8 mouse cellular contexts compared by ENCODE assay signal in the genomic region with DNA sequence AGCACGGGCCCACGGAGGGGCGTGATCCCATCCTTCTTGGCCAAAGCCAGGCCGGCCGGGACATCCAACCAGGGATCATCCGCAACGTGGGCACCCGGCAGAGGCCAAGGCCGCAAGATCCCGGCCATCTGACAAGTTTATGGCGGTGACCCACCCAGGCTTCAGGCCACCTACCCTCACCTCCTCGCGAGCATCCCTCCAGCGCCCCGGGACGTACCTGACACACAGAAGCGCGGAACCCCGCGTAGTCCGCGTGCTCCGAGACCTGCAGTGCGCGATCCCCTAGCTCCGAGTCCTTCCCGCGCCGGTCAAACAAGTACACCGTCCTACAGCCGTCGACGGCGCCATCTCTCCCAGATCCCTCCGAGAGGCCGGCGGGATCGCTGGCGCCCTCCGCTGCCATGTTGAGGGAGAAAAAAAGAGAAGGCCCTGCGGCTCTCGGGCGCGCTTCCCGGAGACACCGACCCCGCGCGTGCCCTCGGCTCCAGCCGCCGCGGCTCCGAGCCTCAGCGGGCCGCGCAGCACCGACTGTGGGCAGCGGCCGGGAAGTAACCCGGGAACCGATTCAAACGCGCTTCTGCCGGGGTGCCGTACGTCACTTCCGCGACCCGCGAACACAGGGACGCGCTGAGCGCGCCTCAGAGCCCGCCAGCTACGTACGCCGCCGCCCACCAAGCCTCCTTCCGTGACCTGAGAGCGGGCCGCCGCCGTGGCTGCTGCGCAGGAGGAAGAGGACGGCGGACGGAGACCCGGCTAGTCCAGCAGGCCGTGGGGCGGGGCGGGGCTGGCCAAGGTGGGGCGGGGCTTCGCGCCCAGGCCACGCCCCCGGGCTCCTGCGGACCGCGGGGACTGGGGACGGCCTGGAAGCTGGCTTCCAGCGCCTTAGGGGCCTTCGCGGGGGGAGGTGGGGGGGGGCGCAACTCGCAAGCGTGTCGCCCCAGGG. TPM values are rescaled to one million over a fixed set of nuclear protein-coding genes. Genes with fewer than 3 reads are reported as not detected.
DNase-seq lines count a peak whose midpoint lies in the region; ATAC-seq and TF ChIP-seq lines count a peak whose summit lies in the region.

A gene (minus strand): TSS at position 582 of the 943 bp plus-strand sequence.

- peak; percentile 97 for DNase-seq in kidney, postnatal 10 days
- DNase-seq in liver, embryonic 11.5 days (ENCODE audit: low spot score), result peak; percentile 94
- DNase-seq in spleen, postnatal 4 days (ENCODE audit: low spot score in 2 of 2), result peak; percentile 92 to 97

- H3K4me3 ChIP-seq in brown adipose tissue, adult 24 weeks (ENCODE audit: insufficient read depth, low read depth, low read length), result peak within 1 kb of the TSS; percentile 85
- H3K4me3 ChIP-seq in heart, embryonic 13.5 days, result peak within 1 kb of the TSS; percentile 97
- H3K4me3 ChIP-seq in liver, embryonic 11.5 days (ENCODE audit: low read depth, low read length), result peak within 1 kb of the TSS; percentile 95
- peak within 1 kb of the TSS; percentile 63 for H3K4me3 ChIP-seq in myocyte

- H3K36me3 ChIP-seq in heart, embryonic 13.5 days, result no peaks in the 10 kb centered on the region
- no peaks in the 10 kb centered on the region for H3K36me3 ChIP-seq in liver, embryonic 11.5 days (ENCODE audit: control insufficient read depth, insufficient read depth, low read length)
- no peaks in the 10 kb centered on the region for H3K36me3 ChIP-seq in myocyte (ENCODE audit: control insufficient read depth, insufficient read depth)

- peak; percentile 74 for ATAC-seq in CD4-positive, CD25-positive, alpha-beta regulatory T cell, adult 4 months
- ATAC-seq in erythroid progenitor cell, adult 5-6 weeks (replicated peaks; ENCODE audit: low FRiP score, poor library complexity, severe bottlenecking), result peak; percentile 96
- peak; percentile 95 for ATAC-seq in heart, embryonic 13.5 days (ENCODE audit: extremely low read depth, insufficient number of reproducible peaks, low FRiP score, low TSS enrichment)
- peak; percentile 95 for ATAC-seq in liver, embryonic 11.5 days (replicated peaks; ENCODE audit: low FRiP score)

- H3K9me3 ChIP-seq in heart, embryonic 13.5 days, result no peaks in the 10 kb centered on the region
- no peaks in the 10 kb centered on the region for H3K9me3 ChIP-seq in liver, embryonic 11.5 days (ENCODE audit: control insufficient read depth, low read length)

- H3K4me1 ChIP-seq in brown adipose tissue, adult 24 weeks (ENCODE audit: control insufficient read depth, insufficient read depth, insufficient read length, low read length), result peaks cover 2% of the 10 kb centered on the region; the same call in 1 of the 2 replicates
- peaks cover 21% of the 10 kb centered on the region for H3K4me1 ChIP-seq in heart, embryonic 13.5 days
- H3K4me1 ChIP-seq in liver, embryonic 11.5 days (replicated peaks; ENCODE audit: control insufficient read depth, insufficient read depth, low read length), result peaks cover 5% of the 10 kb centered on the region

- peak within 1 kb of the TSS; percentile 98 for H3ac ChIP-seq in myocyte (ENCODE audit: control insufficient read depth, insufficient read length)

- TF ChIP-seq POLR2A in myocyte (IDR thresholded peaks at IDR 0.05; ENCODE audit: insufficient read length, low read depth), result peak; percentile 80

- no peaks in the 10 kb centered on the region for H3K27me3 ChIP-seq in heart, embryonic 13.5 days (replicated peaks)
- H3K27me3 ChIP-seq in liver, embryonic 11.5 days (replicated peaks; ENCODE audit: control insufficient read depth, insufficient read depth, low read length), result no peaks in the 10 kb centered on the region
- no peaks in the 10 kb centered on the region for H3K27me3 ChIP-seq in myocyte (ENCODE audit: control insufficient read depth, insufficient read depth, insufficient read length)

- under 1% methylated on average over 101 of the region's 109 CpGs for WGBS in heart, embryonic 13.5 days
- under 1% methylated on average over 96 of the region's 109 CpGs for WGBS in liver, embryonic 11.5 days

- peak within 1 kb of the TSS; percentile 91 for H3K9ac ChIP-seq in heart, embryonic 13.5 days
- H3K9ac ChIP-seq in liver, embryonic 11.5 days (ENCODE audit: low read depth, low read length), result peak within 1 kb of the TSS; percentile 86

- peak within 1 kb of the TSS; percentile 94 for H3K4me2 ChIP-seq in heart, embryonic 13.5 days
- peak within 1 kb of the TSS; percentile 90 for H3K4me2 ChIP-seq in liver, embryonic 11.5 days
- peak within 1 kb of the TSS; percentile 84 for H3K4me2 ChIP-seq in myocyte (ENCODE audit: low read depth)

- H3K27ac ChIP-seq in brown adipose tissue, adult 24 weeks (replicated peaks; ENCODE audit: low read depth, low read length), result peak within 1 kb of the TSS; percentile 58
- peak within 1 kb of the TSS; percentile 98 for H3K27ac ChIP-seq in heart, embryonic 13.5 days (replicated peaks)
- peak within 1 kb of the TSS; percentile 97 for H3K27ac ChIP-seq in liver, embryonic 11.5 days (ENCODE audit: low read depth, low read length)

- H3K79me2 ChIP-seq in myocyte (ENCODE audit: control insufficient read depth, insufficient read depth), result peaks cover 48% of the 10 kb centered on the region

TF ChIP-seq in myocyte, 11 proteins besides CTCF, POLR2A, EP300 and RAD21:
- TF ChIP-seq POLR2AphosphoS2 (IDR thresholded peaks at IDR 0.05; ENCODE audit: insufficient read length, low read depth) (peak; percentile 67), E2F4 (IDR thresholded peaks at IDR 0.05; ENCODE audit: insufficient read depth) (peak; percentile 76), USF1 (IDR thresholded peaks at IDR 0.05; ENCODE audit: low read depth) (no peak)

RNA-seq across cellular contexts. Expression of the gene that starts here (rescaled TPM):
- polyA plus RNA-seq in CD4-positive, CD25-positive, alpha-beta regulatory T cell, adult 4 months (2017; shearing (Covaris generic)), result 10 to 100 TPM; 84.5 TPM
- polyA plus RNA-seq in brown adipose tissue, adult 24 weeks (2012; ENCODE audit: insufficient read depth, insufficient read length, missing spikeins), result 7.2 and 11.8 TPM in 2 replicates
- 152 and 306 TPM in 2 replicates for total RNA-seq in erythroid progenitor cell, adult 5-6 weeks (2015; ENCODE audit: low replicate concordance)
- 174 and 214 TPM in 2 replicates for total RNA-seq in erythroid progenitor cell, adult 5-6 weeks (2017; ENCODE audit: low replicate concordance)
- 34.9 and 38.4 TPM in 2 replicates for polyA plus RNA-seq in heart, embryonic 13.5 days (2015; fragmentation: Nextera tagmentation; extraction: Ambion mirVana)
- 74.9 and 76.4 TPM in 2 replicates for polyA plus RNA-seq in liver, embryonic 11.5 days (2014; fragmentation: Nextera tagmentation; extraction: Ambion mirVana)
- 7.8 TPM for polyA plus RNA-seq in myocyte (2012; fragmentation: generic; extraction: Trizol)

Comparison
In these comparisons a context has a peak if more than half of its experiments do, and no peak if none do; other contexts are left out.
1. Peak in every context shown above with its lines: DNase-seq, ATAC-seq, H3K4me3 ChIP-seq and H3K27ac ChIP-seq.